Mouse (Mus musculus): ENCODE data around the gene Pnpla2. TPM values are rescaled to one million over a fixed set of nuclear protein-coding genes. Genes with fewer than 3 reads are reported as not detected.
A peak's percentile ranks its signal among the peaks of the same experiment; 100 is the strongest.

Gene Pnpla2
- total RNA-seq, 4 experiments from 2014 or later: 23.0 to 31.8 (median 24.3) TPM

DNA sequence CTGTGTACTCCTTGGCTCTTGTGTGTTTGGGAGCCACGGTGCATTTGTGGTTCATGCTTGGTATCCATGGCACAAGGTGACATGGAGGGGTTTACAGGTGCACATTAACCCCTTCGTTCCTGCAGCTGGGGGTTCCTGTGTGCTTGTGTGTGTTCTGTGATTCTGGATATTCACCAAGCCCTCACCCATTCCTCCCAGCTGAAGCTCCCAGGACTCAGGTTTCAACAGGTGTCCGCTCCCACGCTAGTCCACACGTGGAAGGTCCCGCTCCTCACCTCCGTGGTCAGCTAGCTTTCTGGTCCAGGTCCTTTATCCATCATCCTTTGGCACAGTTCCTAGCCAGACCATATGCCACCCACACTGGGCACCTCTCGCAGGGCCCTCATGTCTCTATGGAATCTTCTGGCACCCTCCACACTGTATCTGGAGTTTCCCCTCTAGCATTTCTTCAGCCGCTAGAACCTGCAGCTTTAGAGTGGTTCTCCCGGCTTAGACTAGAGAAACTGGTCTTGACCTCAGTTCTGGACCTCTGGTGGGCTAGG, 11.7 kb downstream of the Pnpla2 start:
- DNase-seq (ENCODE audit: low spot score in 2 of 2): no peak

DNA sequence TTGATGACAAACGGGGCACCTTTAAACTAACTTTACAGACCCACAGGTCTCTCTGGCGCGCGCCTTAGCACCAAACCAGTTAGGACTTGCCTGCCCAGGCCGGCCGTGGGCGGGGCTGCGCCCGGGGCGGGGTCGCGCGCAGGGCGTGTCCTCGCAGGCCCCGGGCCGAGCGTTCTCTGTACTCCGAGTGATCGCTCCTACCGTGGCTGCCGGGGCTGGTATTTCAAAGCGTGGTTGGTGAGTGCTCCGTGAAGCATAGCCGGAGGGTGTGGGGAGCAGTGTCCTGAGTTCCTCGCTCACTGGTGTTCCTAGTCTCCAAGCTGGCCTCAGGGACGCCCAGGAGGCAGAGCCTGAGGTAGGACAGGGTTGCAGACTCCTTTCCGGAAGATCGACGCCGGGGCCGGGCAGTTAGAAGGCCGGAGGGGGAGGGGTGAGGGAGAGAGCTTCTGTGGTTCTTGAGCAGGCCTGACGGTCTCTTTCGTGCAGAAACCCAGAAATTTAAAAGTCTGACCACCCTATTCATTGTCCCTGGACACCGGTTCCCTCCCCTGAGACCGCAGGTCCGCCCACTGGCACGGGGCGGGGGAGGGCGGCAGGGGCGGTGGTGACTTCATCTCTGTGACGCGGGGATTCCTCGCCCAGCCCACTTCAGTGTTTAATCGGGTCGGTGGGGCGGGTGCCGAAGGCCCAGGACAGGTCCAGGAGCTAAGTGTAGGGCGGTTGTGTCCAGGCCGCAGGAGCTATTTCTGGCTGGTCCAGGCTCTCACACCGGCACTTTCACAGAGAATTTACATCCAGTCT, 12.4 kb downstream of the Pnpla2 start, which contains the start of gene Cd151:
Gene Cd151, plus strand, starts transcription at position 163 of the 801 bp plus-strand sequence.
- DNase-seq (ENCODE audit: low spot score in 2 of 2): no peak

DNA sequence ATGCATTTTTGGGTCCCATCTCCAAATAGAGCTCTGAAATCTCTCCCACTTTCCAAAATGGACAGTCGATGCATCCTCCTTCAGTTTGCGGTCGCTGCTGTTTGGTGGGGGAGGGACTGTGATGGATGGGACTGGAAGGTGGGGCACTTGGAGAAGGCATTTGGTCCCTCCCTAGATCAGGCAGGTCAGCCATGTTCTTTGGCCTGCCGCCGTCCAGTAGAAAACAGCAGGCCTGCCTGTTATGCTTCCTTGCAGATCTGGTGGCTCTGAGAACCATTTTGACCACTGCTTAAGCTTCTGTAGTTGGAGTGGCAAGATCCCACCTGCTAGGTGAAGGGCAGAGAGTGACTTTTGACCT, 13.1 kb downstream of the Pnpla2 start:
- DNase-seq (ENCODE audit: low spot score in 2 of 2): no peak

DNA sequence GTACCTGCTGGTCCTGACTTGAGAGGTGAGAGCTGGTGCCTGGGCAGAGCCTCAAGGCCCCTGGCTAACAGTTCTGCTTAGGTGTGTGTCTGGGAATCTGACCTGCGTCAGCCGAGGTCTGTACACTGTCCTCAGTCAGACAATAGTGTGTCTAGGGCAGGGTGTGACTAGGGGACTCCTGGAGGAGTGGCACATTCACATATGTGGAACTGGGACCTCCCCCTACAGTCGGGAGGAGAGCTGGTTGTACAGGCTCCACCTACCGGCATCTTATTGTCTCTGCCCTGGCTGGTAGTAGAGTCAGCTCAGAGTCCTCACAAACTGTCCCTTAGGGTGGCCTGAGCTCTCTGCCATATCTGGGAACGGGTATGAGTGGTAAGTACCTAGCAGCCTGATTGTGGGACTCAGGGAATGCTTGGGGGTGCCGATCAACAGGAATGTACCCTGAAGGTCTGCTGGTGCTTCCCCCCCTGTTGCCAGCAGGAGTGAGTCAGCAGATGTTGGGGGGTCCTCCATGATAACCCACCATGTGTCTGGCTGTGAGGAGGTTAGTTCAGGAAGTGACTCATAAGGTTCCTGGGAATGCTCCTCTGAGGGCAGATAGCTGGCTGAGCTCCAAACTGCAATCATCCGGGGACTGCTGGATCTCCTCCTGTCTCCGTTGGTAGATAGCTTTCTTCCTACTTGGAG, 13.7 kb downstream of the Pnpla2 start:
- DNase-seq (ENCODE audit: low spot score in 2 of 2): no peak

DNA sequence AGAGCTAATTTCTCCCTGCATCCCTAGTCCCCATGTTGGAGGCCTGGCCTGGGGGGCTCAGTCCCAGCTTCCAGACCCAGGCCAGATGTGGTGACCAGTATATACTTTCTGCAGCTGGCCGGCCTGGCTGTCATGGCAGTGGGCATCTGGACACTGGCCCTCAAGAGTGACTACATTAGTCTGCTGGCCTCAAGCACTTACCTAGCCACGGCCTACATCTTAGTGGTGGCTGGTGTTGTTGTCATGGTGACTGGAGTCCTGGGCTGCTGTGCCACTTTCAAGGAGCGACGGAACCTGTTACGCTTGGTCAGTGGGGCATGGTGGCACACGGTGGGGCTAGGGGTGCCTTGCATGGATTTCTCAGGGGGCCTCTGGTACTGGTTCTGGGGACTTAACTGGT, 14.4 kb downstream of the Pnpla2 start:
- no peak for DNase-seq (ENCODE audit: low spot score in 2 of 2)

DNA sequence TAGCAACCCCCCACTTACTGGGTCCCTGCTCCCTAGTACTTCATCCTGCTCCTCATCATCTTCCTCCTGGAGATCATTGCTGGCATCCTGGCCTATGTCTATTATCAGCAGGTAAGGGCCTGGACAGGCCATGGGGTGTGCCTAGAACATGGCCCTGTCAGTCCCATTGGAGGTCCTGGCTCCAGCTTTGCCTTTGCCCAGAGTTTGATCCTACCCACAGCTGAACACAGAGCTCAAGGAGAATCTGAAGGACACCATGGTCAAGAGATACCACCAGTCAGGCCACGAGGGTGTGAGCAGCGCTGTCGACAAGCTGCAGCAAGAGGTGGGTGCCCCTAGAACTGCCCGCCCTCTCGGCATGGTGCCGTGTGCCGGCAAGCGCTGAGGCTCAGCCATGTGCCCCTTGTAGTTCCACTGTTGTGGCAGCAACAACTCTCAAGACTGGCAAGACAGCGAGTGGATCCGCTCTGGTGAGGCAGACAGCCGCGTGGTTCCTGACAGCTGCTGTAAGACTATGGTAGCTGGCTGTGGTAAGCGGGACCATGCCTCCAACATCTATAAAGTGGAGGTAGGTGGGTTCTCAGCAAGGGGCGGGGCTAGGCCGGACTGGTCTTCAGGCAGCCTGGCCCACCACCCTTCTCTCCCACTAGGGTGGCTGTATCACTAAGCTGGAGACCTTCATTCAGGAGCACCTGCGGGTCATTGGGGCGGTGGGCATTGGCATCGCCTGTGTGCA, 15.1 kb downstream of the Pnpla2 start:
- DNase-seq (ENCODE audit: low spot score in 2 of 2): no peak

DNA sequence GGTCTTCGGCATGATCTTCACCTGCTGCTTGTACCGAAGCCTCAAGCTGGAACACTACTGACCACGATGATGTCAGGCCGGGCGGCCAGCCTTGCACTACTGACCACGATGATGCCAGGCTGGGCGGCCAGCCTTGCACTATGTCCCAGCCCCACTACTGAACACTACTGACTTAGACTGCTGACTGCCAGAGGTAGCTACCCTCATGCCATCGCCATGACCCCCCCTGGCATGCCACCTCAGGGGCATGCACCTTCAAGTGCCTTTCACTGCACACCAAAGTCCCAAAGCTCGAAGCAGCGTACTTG, 15.6 kb downstream of the Pnpla2 start:
- no peak for DNase-seq (ENCODE audit: low spot score in 2 of 2)

DNA sequence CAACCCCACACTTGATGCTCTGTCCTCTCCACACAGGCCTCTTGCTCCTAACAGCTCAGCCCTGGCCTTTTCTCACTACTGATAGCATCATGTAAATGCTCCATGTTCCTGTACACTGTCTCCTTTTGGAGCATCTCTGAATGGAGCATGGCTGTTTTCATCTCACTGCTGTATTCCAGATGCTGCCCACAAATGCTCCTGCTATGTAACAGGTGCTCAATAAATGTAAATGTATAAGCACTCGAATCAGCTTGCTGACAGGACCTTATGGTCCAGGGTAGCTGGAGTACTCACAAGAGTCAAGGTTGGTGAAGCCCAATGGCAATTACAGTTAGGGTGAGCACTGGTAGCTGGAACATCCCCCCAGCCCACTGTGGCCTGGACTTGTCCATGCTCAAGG, 16.2 kb downstream of the Pnpla2 start:
- no peak for DNase-seq (ENCODE audit: low spot score in 2 of 2)

DNA sequence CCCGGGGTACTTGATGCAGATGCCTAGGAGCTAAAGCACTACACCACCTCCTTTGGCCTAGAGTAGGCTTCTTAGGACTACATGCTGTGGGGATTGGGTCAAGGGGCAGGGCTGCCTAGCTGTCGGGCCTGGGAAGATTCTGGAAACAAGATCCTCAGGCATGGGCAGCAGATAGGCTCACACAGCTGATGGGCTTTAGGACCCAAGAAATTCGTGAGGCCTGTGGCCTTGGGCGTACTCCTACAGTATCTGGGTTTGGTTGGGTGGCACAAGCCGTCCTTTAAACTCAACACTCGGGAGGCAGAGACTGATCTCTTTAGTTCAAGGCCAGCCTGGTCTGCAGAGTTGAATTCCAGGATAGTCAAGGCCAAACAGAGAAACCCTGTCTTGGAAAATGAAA, 17.2 kb downstream of the Pnpla2 start:
- DNase-seq (ENCODE audit: low spot score in 2 of 2): no peak

DNA sequence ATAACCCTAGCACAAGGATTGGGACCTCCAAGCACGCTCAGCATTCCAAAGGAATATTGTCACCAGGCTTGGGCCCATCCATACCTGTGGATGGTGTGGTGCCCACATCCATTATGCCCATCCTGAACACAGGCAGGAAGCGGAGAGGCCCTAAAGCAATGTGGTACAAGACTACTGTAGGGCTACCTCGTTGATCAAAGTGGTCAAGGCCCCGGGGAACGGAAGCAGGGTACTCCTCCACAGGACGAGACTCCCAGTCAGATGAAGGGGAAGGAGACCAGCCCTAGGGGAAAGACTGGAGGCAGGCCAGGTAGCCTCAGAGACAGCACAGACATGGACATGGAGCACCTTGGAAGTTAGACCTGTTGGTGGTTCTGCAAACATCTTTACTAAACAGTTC, 17.8 kb downstream of the Pnpla2 start:
- no peak for DNase-seq (ENCODE audit: low spot score in 2 of 2)

DNA sequence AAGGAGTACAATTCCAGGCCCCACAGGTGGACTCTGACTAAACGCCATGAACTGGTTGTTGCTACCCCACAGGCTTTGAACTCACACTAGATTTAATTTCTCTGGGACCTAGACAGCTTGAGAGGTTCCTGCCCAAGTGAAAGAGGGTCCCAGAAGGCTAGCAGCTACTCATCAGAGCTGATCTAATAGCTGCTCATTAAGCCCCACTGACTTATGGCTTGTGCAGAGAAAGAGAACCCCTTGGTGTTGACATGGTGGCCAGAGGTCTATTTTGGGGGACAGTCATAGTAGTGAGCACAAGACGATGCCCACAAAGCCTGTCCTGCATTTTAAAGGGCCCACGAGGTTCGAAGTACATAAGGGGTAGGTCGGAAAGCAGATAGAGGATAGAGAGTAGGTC, 19.2 kb downstream of the Pnpla2 start:
- no peak for DNase-seq (ENCODE audit: low spot score in 2 of 2)

DNA sequence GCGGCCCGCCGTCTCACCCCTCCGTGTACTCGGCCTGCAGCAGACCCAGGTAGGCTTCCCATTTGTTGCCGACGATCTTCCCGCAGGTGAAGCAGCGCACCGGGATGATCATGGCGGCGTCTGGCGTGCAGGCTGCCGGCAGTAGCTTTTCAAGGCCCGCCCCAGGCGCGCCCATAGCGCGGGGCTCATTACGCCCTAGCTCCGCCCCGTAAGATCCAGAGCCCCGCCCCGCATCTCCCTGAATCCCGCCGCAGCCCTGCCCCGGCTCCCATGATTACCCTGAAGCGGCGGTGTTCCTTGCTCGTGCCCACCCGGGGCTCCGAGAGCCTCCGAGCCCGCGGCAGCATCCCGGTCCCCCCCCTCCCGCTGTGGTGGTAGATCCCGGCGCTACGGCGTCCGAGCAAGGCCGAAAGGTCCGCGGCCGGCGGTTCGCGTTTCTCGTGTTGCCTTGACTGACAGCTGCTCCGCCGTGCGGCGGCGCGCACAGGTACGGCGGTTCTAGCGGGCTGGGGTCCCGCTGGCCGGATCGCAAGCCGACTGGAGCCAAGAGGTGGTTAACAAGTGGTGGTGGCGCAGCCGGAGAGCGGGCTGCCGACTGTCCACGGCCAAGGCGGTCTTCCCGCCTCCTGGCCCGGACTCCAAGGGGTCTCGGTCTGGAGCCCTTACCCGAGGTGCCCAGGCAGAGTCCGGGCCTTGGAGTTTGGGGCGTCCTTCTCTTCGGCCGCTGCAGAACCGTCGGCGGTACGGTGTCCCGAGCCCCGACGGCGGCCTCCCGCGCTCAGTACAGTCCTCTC, 20.2 kb downstream of the Pnpla2 start, which contains the start of the genes Polr2l and Tspan4:
Gene Polr2l, minus strand, starts transcription at position 122 of the 794 bp plus-strand sequence.
Gene Tspan4, plus strand, starts transcription at position 230 of the 794 bp plus-strand sequence.
- DNase-seq (ENCODE audit: low spot score in 2 of 2): peak in 1 of 2 experiments; percentile 82

DNA sequence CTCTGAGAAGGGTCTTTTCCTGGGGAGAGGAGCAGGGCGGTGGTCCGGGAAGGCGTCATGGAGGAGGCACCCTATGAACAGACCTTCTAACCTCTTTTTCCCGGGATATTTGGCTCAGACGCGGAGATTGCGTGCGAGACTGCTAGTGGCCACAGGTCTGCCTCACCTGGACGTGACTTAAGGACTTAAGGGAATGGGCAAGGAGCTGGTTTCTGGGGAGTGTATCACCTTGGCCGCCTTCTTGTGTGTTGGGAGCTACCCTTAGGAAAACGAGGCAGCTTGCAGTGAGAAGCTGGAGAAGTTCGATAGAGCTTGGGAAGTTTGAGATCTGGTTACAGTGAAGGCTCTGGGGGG, 20.8 kb downstream of the Pnpla2 start:
- DNase-seq (ENCODE audit: low spot score in 2 of 2): no peak

DNA sequence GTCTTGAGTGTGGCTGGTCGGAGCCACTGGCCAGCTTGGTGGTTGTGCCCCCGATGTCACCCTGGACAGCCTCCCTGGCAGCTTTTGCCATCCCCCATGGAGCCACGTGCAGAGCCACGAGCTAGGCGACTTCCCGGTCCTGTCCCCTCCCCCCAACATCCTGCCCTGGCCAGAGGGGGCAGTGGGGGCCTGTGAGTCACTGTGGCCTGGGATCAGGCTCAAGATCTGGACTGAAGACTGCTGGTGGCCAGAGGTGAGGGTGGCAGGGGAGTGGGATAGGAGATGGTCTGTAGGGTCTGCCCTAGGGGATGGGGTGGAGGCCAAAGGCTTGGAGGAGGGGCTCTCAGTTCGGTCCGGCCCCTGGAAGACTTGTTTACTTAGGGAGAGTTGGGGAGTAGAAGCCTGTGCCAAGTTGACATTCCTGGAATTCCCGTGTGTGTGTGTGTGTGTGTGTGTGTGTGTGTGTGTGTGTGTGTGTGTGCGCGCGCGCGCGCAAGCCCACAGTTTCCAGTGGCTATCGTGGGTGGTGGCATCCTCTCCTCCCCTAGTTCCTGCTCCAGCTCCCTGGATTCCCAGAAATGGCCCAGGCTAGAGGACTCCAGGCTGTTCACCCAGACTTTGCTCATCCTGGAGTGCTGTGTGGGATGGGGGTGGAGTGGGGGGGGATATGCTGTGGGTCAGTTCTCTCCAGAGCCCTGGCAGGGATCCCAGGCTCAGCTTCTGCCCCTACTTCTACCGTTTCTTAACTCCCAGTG, 21.4 kb downstream of the Pnpla2 start:
- DNase-seq (ENCODE audit: low spot score in 2 of 2): no peak

DNA sequence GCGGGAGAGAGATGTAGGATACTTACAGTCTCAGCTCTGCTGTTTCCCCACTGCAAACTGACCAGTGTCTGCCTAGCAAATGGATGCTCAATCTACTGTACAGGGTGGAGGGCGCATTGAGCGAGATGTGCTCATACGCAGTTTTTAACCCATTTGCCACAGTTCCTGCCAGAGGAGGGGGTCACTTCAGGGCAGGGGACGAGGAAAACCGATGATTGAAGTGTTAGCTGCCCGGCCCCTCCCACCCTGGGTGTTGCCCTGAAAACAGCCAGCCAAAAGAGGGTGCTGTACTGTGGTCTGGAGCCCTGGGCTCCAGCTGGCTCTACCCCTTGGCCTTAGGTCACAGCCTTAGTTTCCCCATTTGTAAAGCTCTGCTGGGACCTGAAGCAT, 22.0 kb downstream of the Pnpla2 start:
- no peak for DNase-seq (ENCODE audit: low spot score in 2 of 2)

DNA sequence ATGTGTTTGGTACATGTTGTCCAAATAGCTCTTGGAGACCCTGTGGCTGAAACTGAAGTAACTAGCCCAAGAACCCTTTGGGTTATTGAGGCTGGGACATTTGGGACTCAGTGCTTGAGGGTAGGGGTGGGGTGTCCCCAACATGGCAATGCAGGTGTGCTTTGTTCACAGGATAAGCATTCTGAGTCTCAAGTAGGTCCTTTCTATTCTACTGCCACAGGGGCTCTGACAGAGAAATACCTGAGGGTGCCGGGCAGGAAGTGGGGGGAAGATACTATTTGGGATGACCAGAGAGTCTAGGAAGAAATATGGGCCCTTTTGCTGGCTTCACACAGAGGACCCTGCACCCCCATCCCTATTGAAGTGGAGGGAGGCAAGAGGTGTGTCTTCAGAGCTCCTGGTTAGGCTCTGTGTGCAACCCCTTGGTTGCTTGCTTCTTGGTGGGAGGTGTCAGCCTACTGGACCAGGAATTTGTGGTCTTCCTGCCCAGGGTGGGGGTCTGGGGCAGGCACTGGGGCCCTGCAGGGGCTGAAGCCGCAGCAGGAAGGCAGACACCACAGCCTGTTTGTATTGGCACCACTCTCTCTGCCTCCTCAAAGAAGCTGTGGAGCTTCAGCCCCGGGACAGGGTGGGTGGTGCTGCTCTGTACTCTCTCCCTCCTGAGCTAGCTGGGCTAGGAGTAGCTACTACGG, 22.7 kb downstream of the Pnpla2 start:
- no peak for DNase-seq (ENCODE audit: low spot score in 2 of 2)

DNA sequence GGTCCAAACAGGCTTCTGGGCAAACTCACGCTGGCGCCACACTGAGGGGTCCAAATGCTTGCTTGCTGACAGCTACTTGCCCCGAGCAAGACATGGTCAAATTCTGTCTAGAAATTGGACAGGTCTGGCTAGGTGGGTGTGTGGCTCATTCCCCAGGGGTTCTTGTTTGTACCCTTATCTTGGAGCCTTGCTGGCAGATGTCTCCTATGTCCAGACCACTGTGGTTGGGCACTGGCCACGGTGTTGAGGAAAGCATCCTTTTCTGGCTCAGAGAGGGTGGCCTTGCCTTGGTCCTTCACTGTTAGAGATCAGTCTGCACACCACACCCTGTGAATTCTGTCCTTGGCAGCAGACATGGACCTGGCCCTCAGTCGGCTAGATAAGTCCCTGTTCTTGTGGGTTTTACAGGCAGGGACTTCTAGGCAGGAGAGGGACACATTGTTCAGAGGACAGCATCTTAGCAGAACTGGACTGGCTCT, 23.3 kb downstream of the Pnpla2 start:
- no peak for DNase-seq (ENCODE audit: low spot score in 2 of 2)

DNA sequence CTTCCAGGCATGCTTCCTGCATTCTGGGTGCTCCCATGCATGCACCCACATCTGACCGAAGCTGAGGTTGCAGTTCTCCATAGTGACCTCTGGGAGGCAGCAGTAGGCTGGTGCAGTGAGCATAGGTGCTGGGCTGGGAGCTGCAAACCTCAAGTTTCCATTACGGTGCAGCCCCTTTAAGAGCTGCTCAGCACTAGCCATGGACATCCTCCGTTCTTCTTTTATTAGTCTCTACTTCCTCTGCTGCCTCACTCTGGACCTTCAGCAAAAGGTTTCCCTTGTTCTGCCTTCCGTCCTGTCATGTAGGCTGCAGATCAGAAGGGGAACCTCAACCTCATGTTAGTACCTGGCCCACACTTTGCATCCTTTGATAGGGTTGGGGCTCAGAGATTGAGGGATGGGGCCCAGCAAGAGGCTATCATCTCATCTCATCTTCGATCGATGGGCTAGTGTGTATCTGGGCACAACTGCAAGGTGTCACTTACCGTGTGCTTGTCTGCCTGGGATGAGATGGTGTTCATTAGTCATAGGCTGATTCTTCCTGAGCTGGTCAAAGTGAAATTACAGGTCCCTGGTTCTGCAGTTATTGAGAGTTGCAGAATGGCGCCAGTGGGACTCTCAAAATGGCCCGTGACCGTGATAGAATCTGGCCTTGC, 26.0 kb downstream of the Pnpla2 start:
- peak in 1 of 2 experiments; percentile 75 for DNase-seq (ENCODE audit: low spot score in 2 of 2)

Data from layer of hippocampus, adult 8-10 months (tissue).